Mouse (Mus musculus) midbrain, embryonic 16.5 days (tissue): ENCODE results near the gene Col26a1. TPM values are rescaled to one million over a fixed set of nuclear protein-coding genes. Genes with fewer than 3 reads are reported as not detected.

Source experiments
- ATAC-seq: fragments of 200-750 bp; cut with Nextera tagmentation; 2 replicates; pipeline ENCODE4 v1.8.0; 2017; ENCODE audit warnings: moderate TSS enrichment
- H3K27ac ChIP-seq: fragments of 300-500 bp; sonication (generic); 2 replicates; pipeline ENCODE4 v1.5.1; 2014; ENCODE audit warnings: mild to moderate bottlenecking, low read length, mixed read lengths
- H3K27me3 ChIP-seq: fragments of 300-500 bp; sonication (generic); 2 replicates; pipeline ENCODE4 v1.6.1; 2014; ENCODE audit warnings: low read depth, low read length, mixed read lengths; ENCODE audit not compliant: control insufficient read depth, insufficient read depth
- H3K36me3 ChIP-seq: fragments of 300-500 bp; sonication (generic); 2 replicates; pipeline ENCODE4 v1.6.1; 2014; ENCODE audit warnings: mild to moderate bottlenecking, low read length, moderate library complexity, mixed read lengths; ENCODE audit not compliant: control insufficient read depth, insufficient read depth
- H3K4me1 ChIP-seq: fragments of 300-500 bp; sonication (generic); 2 replicates; pipeline ENCODE4 v1.6.1; 2014; ENCODE audit warnings: mild to moderate bottlenecking, low read length, mixed read lengths; ENCODE audit not compliant: control insufficient read depth, insufficient read depth
- H3K4me2 ChIP-seq: fragments of 300-500 bp; sonication (generic); 2 replicates; pipeline ENCODE4 v1.6.1; 2014; ENCODE audit warnings: mild to moderate bottlenecking, low read length, mixed read lengths
- H3K4me3 ChIP-seq: fragments of 300-500 bp; sonication (generic); 2 replicates; pipeline ENCODE4 v1.5.1; 2014; ENCODE audit warnings: low read depth, mild to moderate bottlenecking, low read length, moderate library complexity, mixed read lengths
- H3K9ac ChIP-seq: fragments of 300-500 bp; sonication (generic); 2 replicates; pipeline ENCODE4 v1.6.1; 2014; ENCODE audit warnings: low read depth, low read length, mixed read lengths
- H3K9me3 ChIP-seq: fragments of 300-500 bp; sonication (generic); replicated peaks from 2 replicates; pipeline ENCODE4 v1.6.1; 2014; ENCODE audit warnings: mild to moderate bottlenecking, low read length, mixed read lengths; ENCODE audit not compliant: control insufficient read depth, poor library complexity, severe bottlenecking
- WGBS: fragments of 180-500 bp; shearing (Covaris S2); extraction: QIAGEN DNeasy Blood & Tissue Kit; methylation state at CpG from one replicate; pipeline ENCODE4 v1.1.7; 2014; 5-methylcytosine and 5-hydroxymethylcytosine counted together
- polyA plus RNA-seq: library from polyadenylated mRNA; unstranded; fragments of >200 nt; fragmentation: Nextera tagmentation; extraction: Ambion mirVana; gene quantifications from 2 replicates; pipeline ENCODE4 v1.2.1, GENCODE M21; 2015

Col26a1 gene
- polyA plus RNA-seq, 1 experiment from 2014 or later, result 24.4 TPM

DNA sequence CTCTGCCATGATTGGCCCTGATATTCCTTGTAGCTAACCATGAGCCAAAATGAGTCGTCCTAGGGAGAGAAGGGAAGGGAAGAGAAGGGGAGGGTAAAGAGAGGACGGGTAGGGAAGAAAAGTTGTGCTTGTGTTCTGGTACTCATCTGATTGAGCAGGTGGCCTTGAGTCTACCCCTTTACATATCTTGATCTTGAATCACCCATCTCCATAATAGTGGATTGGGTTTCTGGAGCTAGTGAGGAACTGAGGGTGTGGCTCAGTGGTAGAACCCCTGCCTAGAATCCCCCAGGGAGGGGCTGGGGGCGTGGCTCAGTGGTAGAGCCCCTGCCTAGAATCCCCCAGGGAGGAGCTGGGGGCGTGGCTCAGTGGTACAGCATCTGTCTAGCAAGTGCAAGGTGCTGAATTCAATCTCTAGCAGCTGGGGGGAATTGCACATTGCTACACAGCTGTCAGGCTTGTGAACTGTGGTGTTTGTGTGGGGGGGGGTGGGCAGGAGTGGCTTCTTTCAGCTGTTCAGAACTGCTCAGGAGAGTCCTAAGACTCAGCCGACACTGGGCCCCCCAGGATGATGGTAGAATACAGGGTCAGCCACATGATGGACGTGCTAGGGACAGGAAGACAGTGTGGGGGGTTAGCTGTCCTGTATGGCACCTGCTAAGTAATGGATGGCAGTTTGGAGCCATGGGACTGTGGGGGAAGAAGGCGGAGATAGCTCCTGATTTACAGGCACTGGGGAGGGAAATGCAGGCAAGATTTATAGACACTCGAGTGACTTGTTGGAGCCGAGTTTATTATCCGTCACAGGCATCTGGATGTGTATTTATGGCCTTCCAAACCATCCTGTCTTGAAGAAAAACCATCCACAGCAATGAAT lies 166.1 kb downstream of the Col26a1 start:
- Histone ChIP-seq H3K36me3 (no peaks in the 10 kb centered on the region), H3K4me3 (no peak overlapping the region), H3K4me2 (no peak overlapping the region), H3K9ac (no peak overlapping the region), H3K9me3 (no peaks in the 10 kb centered on the region), H3K27ac (no peak overlapping the region), H3K27me3 (no peaks in the 10 kb centered on the region), H3K4me1 (peaks cover 8% of the 10 kb centered on the region)
- no peak for ATAC-seq
- WGBS, result 69% methylated on average over 10 of the region's 10 CpGs

- 32% methylated on average over 11 of the region's 11 CpGs for WGBS
- Histone ChIP-seq H3K9ac (no peak overlapping the region), H3K27ac (no peak overlapping the region), H3K4me1 (peaks cover 8% of the 10 kb centered on the region), H3K4me3 (no peak overlapping the region), H3K27me3 (no peaks in the 10 kb centered on the region), H3K36me3 (no peaks in the 10 kb centered on the region), H3K4me2 (peak overlapping the region; percentile 36), H3K9me3 (no peaks in the 10 kb centered on the region)
- ATAC-seq, result no peak
Measured at GRCm38 (mm10) chr5:136714879-136715278, 168.1 kb downstream of the Col26a1 start.

DNA sequence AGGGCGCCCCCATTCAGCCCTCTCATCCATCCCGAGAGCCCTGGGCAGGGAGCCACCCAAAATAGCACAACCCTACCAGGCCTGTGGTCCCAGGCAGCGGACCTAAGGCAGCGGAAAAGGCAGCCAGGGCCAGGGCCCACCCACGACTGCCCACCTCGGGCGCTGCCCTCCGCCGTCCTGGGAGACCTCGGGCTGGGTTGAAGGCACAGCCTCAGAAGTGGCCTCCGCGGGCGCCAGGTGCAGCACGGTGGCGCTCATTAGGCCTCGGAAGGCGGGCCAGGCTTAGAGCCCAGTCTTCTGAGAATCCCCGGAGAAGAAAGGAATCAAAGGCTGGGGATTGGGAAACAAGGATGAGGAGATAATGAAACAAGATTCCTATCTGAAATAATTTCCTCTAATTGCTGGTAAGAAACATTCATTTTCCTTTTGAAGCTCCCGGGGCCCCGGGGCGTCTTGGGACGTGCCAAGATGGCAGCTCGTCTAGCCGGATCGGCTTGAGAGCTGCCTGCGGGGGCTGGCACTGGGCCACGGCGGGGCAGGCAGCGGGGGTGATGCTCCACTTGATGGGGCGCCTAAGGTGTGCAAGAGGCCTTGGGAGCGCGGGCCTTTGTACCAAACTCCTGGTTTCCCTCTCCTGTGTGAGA lies 168.7 kb downstream of the Col26a1 start:
- no peak overlapping the region for H3K27ac ChIP-seq
- WGBS, result 21% methylated on average over 32 of the region's 32 CpGs

GRCm38 (mm10) chr5:136710742-136711141 lies 172.3 kb downstream of the Col26a1 start:
- Histone ChIP-seq H3K9me3 (no peaks in the 10 kb centered on the region; the same call in 1 of the 2 replicates), H3K36me3 (no peaks in the 10 kb centered on the region), H3K4me2 (no peak overlapping the region), H3K4me1 (peaks cover 4% of the 10 kb centered on the region), H3K27me3 (no peaks in the 10 kb centered on the region), H3K9ac (no peak overlapping the region), H3K4me3 (no peak overlapping the region), H3K27ac (no peak overlapping the region)
- 49% methylated on average over 4 of the region's 4 CpGs for WGBS
- no peak for ATAC-seq

More for the DNA sequence above, 168.7 kb downstream of the Col26a1 start:
- no peaks in the 10 kb centered on the region for H3K36me3 ChIP-seq
- peaks cover 8% of the 10 kb centered on the region for H3K4me1 ChIP-seq
- H3K4me2 ChIP-seq, result peak overlapping the region; percentile 36
- ATAC-seq, result peak; percentile 67; the same call in 1 of the 2 replicates
- no peak overlapping the region for H3K4me3 ChIP-seq
- no peaks in the 10 kb centered on the region for H3K27me3 ChIP-seq
- no peaks in the 10 kb centered on the region for H3K9me3 ChIP-seq
- peak overlapping the region; percentile 25; the same call in 1 of the 2 replicates for H3K9ac ChIP-seq

GRCm38 (mm10) chr5:136708116-136708515 lies 174.9 kb downstream of the Col26a1 start:
- ATAC-seq, result no peak
- WGBS, result 72% methylated on average over 12 of the region's 12 CpGs
- no peak overlapping the region for H3K4me2 ChIP-seq

GRCm38 (mm10) chr5:136706803-136707202 lies 176.2 kb downstream of the Col26a1 start:
- Histone ChIP-seq H3K27me3 (no peaks in the 10 kb centered on the region), H3K4me1 (no peaks in the 10 kb centered on the region), H3K9me3 (no peaks in the 10 kb centered on the region; the same call in 1 of the 2 replicates), H3K36me3 (no peaks in the 10 kb centered on the region), H3K4me2 (no peak overlapping the region), H3K4me3 (no peak overlapping the region), H3K27ac (no peak overlapping the region), H3K9ac (no peak overlapping the region)
- ATAC-seq, result no peak
- 2% methylated on average over 9 of the region's 9 CpGs for WGBS

More at GRCm38 (mm10) chr5:136708116-136708515, 174.9 kb downstream of the Col26a1 start:
- no peaks in the 10 kb centered on the region for H3K27me3 ChIP-seq
- H3K4me1 ChIP-seq, result no peaks in the 10 kb centered on the region
- H3K9ac ChIP-seq, result no peak overlapping the region
- no peak overlapping the region for H3K27ac ChIP-seq
- H3K9me3 ChIP-seq, result no peaks in the 10 kb centered on the region; the same call in 1 of the 2 replicates
- H3K36me3 ChIP-seq, result no peaks in the 10 kb centered on the region
- no peak overlapping the region for H3K4me3 ChIP-seq

DNA sequence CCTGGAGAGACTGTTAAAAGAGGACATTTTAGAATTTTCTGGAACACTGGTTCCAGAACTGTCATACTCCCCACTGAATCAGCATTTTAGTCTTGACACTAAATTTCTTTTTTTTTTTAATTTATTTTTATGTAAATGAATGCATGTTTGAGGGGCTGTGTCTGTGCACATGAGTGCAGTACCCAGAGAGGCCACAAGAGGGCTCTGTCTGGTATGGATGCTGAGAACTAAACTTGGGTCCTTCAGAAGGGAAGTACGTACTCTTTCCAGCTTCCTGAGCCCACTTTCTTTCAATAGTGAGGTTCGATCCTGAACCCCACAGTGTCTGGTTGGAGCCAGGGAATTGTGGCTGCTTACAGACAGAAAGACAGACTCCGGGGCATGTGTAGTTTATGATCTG lies 177.5 kb downstream of the Col26a1 start:
- no peak overlapping the region for H3K4me2 ChIP-seq
- no peaks in the 10 kb centered on the region for H3K4me1 ChIP-seq
- H3K9ac ChIP-seq, result no peak overlapping the region
- H3K27me3 ChIP-seq, result no peaks in the 10 kb centered on the region
- ATAC-seq, result no peak
- 95% methylated on average over 3 of the region's 3 CpGs for WGBS
- H3K27ac ChIP-seq, result no peak overlapping the region
- no peaks in the 10 kb centered on the region; the same call in 1 of the 2 replicates for H3K9me3 ChIP-seq
- H3K36me3 ChIP-seq, result no peaks in the 10 kb centered on the region
- no peak overlapping the region for H3K4me3 ChIP-seq

DNA sequence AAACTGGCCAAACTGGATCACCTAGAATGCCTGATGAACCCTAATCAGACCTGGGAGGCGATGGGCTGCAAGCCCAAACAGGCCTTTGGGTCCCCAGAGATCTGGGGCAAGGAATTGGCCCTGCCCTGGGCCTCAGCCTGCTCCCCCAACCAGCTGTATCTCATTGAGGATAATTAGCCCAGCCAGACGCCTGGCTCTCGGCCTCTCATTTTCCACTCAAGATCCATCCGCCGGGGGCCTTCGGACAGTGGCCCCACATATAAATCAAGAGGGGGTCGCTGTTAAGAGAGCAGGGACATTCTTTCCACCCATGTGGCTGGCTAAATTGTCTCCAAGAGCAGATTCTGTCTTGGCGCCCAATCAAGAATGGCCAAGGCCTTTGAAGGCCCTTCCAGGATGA lies 178.9 kb downstream of the Col26a1 start:
- no peaks in the 10 kb centered on the region for H3K27me3 ChIP-seq
- H3K4me1 ChIP-seq, result no peaks in the 10 kb centered on the region
- H3K9ac ChIP-seq, result no peak overlapping the region
- H3K4me2 ChIP-seq, result no peak overlapping the region
- no peaks in the 10 kb centered on the region; the same call in 1 of the 2 replicates for H3K9me3 ChIP-seq
- 86% methylated on average over 8 of the region's 8 CpGs for WGBS
- ATAC-seq, result no peak
- no peak overlapping the region for H3K4me3 ChIP-seq
- H3K27ac ChIP-seq, result no peak overlapping the region
- no peaks in the 10 kb centered on the region for H3K36me3 ChIP-seq

DNA sequence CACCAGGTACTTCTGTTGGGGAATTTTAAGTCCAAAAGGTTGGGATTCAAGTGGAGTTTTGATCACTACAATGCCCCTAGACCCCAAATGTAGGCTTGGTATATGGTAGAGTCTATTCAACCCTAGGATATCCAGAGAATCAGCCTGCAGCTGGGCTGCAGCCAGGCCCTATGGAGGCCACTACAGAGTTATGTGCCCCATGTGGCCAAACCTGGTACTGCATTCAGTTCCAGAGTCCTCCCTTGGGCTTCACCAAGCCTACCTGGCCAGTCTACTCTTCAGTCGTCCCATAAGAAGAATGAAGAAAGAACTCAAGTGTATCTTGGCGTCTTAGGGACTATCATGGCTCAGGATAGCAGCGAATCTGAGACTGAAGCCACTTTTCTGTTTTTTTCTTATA lies 179.3 kb downstream of the Col26a1 start:
- H3K36me3 ChIP-seq, result no peaks in the 10 kb centered on the region
- no peak overlapping the region for H3K4me2 ChIP-seq
- no peaks in the 10 kb centered on the region for H3K27me3 ChIP-seq
- no peak overlapping the region for H3K27ac ChIP-seq
- no peaks in the 10 kb centered on the region; the same call in 1 of the 2 replicates for H3K9me3 ChIP-seq
- no peaks in the 10 kb centered on the region for H3K4me1 ChIP-seq
- no peak overlapping the region for H3K9ac ChIP-seq
- H3K4me3 ChIP-seq, result no peak overlapping the region
- WGBS, result 54% methylated on average over 3 of the region's 3 CpGs
- no peak for ATAC-seq
